ENCODE assay signal across 7 mouse cellular contexts in the genomic region with DNA sequence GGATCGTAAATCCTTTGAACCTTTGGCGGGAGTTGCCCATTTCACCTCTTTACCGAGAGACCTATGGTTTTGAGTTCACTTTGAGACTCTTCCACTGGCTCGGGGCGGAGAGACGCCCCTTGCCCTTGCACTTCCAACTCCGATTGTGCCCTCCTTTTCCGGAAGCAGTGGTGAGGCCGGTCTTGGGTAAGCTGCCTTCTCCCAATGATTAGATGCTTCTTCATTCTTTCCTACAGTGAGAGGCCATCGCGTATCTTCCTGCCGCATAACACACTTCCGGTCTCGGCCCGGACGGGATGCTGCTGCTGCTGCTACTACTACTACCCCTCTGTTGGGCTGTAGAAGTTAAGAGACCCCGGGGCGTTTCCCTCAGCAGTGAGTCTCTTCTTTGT. TPM values are rescaled to one million over a fixed set of nuclear protein-coding genes. Genes with fewer than 3 reads are reported as not detected.
DNase-seq lines count a peak whose midpoint lies in the region; ATAC-seq lines count a peak whose summit lies in the region.

No protein-coding gene starts in this region.

- no peak for ATAC-seq in embryonic facial prominence, embryonic 15.5 days (ENCODE audit: insufficient number of reproducible peaks, low FRiP score, low TSS enrichment, low read depth)
- peak; percentile 35; the same call in 1 of the 2 replicates for ATAC-seq in intestine, embryonic 15.5 days
- no peak for ATAC-seq in stomach, embryonic 16.5 days (ENCODE audit: insufficient read depth, low FRiP score)

- no peaks in the 10 kb centered on the region for H3K27me3 ChIP-seq in embryonic facial prominence, embryonic 15.5 days
- H3K27me3 ChIP-seq in intestine, embryonic 15.5 days (replicated peaks), result no peaks in the 10 kb centered on the region
- H3K27me3 ChIP-seq in stomach, embryonic 16.5 days (ENCODE audit: control insufficient read depth, insufficient read depth, low read length), result no peaks in the 10 kb centered on the region

- H3K9ac ChIP-seq in embryonic facial prominence, embryonic 15.5 days, result peak overlapping the region; percentile 62
- peak overlapping the region; percentile 55 for H3K9ac ChIP-seq in intestine, embryonic 15.5 days
- H3K9ac ChIP-seq in stomach, embryonic 16.5 days (ENCODE audit: low read length), result peak overlapping the region; percentile 69

- peak overlapping the region; percentile 80 for H3K4me2 ChIP-seq in embryonic facial prominence, embryonic 15.5 days (replicated peaks)
- peak overlapping the region; percentile 78 for H3K4me2 ChIP-seq in intestine, embryonic 15.5 days (replicated peaks)
- peak overlapping the region; percentile 76 for H3K4me2 ChIP-seq in stomach, embryonic 16.5 days (ENCODE audit: low read depth, low read length)

- H3K27ac ChIP-seq in embryonic facial prominence, embryonic 15.5 days (replicated peaks), result peak overlapping the region; percentile 72
- peak overlapping the region; percentile 64 for H3K27ac ChIP-seq in intestine, embryonic 15.5 days
- H3K27ac ChIP-seq in stomach, embryonic 16.5 days (ENCODE audit: low read length), result peak overlapping the region; percentile 69

- H3K4me1 ChIP-seq in embryonic facial prominence, embryonic 15.5 days, result peaks cover 29% of the 10 kb centered on the region
- H3K4me1 ChIP-seq in intestine, embryonic 15.5 days (replicated peaks), result peaks cover 25% of the 10 kb centered on the region
- H3K4me1 ChIP-seq in stomach, embryonic 16.5 days (ENCODE audit: control insufficient read depth, insufficient read depth, low read length), result peaks cover 15% of the 10 kb centered on the region

- peak overlapping the region; percentile 73 for H3K4me3 ChIP-seq in embryonic facial prominence, embryonic 15.5 days (replicated peaks)
- peak overlapping the region; percentile 64 for H3K4me3 ChIP-seq in intestine, embryonic 15.5 days (replicated peaks)
- peak overlapping the region; percentile 79 for H3K4me3 ChIP-seq in stomach, embryonic 16.5 days (replicated peaks; ENCODE audit: low read length)

- H3K9me3 ChIP-seq in embryonic facial prominence, embryonic 15.5 days (replicated peaks), result no peaks in the 10 kb centered on the region
- no peaks in the 10 kb centered on the region for H3K9me3 ChIP-seq in intestine, embryonic 15.5 days
- H3K9me3 ChIP-seq in stomach, embryonic 16.5 days (replicated peaks; ENCODE audit: control insufficient read depth, low read length), result no peaks in the 10 kb centered on the region

- peak; percentile 37 to 46 for DNase-seq in left cerebral cortex, adult 18-20 months (ENCODE audit: low spot score in 2 of 2)
- DNase-seq in left cerebral cortex, postnatal 4 days, result no peak
- peak; percentile 66 for DNase-seq in ZHBTc4 (ENCODE audit: low read depth, low spot score)
- peak; percentile 49 for DNase-seq in lung, postnatal 10 days

- intact Hi-C loops in left cerebral cortex, postnatal 4 days (cut with DNase I), result no loop called here

- WGBS in embryonic facial prominence, embryonic 15.5 days, result 0% methylated on average over 18 of the region's 18 CpGs
- WGBS in intestine, embryonic 15.5 days, result under 1% methylated on average over 18 of the region's 18 CpGs
- under 1% methylated on average over 18 of the region's 18 CpGs for WGBS in stomach, embryonic 16.5 days

- H3K36me3 ChIP-seq in embryonic facial prominence, embryonic 15.5 days, result peaks cover 41% of the 10 kb centered on the region
- H3K36me3 ChIP-seq in intestine, embryonic 15.5 days, result peaks cover 29% of the 10 kb centered on the region
- no peaks in the 10 kb centered on the region for H3K36me3 ChIP-seq in stomach, embryonic 16.5 days (ENCODE audit: control insufficient read depth, insufficient read depth, low read length)

RNA-seq across cellular contexts. Expression of a gene that starts 0.6 kb away (rescaled TPM):
- 10 to 100 TPM; 91.4 to 95.1 TPM for total RNA-seq in left cerebral cortex, adult 18-20 months (2021)
- total RNA-seq in left cerebral cortex, postnatal 4 days (2021), result 10 to 100 TPM; 89.6 to 95.2 TPM
- polyA plus RNA-seq in embryonic facial prominence, embryonic 15.5 days (2015; fragmentation: Nextera tagmentation; extraction: Ambion mirVana), result 116 and 118 TPM in 2 replicates
- 105 and 122 TPM in 2 replicates for polyA plus RNA-seq in intestine, embryonic 15.5 days (2015; fragmentation: Nextera tagmentation; extraction: Ambion mirVana)
- polyA plus RNA-seq in stomach, embryonic 16.5 days (2015; fragmentation: Nextera tagmentation; extraction: Ambion mirVana), result 102 TPM in 2 replicates

RNA-seq across cellular contexts. Expression of a gene that starts 0.7 kb away (rescaled TPM):
- total RNA-seq in left cerebral cortex, adult 18-20 months (2021), result 1 to 10 TPM; 8.1 TPM
- total RNA-seq in left cerebral cortex, postnatal 4 days (2021), result 1 to 10 TPM; 6.2 to 6.9 TPM
- 5.8 and 11.3 TPM in 2 replicates for polyA plus RNA-seq in embryonic facial prominence, embryonic 15.5 days (2015; fragmentation: Nextera tagmentation; extraction: Ambion mirVana)
- polyA plus RNA-seq in intestine, embryonic 15.5 days (2015; fragmentation: Nextera tagmentation; extraction: Ambion mirVana), result 0.25 and 0.50 TPM in 2 replicates
- 0.53 and 0.59 TPM in 2 replicates for polyA plus RNA-seq in stomach, embryonic 16.5 days (2015; fragmentation: Nextera tagmentation; extraction: Ambion mirVana)

RNA-seq across cellular contexts. Expression of a gene that starts 13.9 kb away (rescaled TPM):
- total RNA-seq in left cerebral cortex, adult 18-20 months (2021), result 1 to 10 TPM; 3.7 to 4.0 TPM
- total RNA-seq in left cerebral cortex, postnatal 4 days (2021), result 1 to 10 TPM in 1 of 2 experiments, under 1 TPM in 1; 0.90 to 1.4 TPM
- polyA plus RNA-seq in embryonic facial prominence, embryonic 15.5 days (2015; fragmentation: Nextera tagmentation; extraction: Ambion mirVana), result 1.4 and 1.8 TPM in 2 replicates
- polyA plus RNA-seq in intestine, embryonic 15.5 days (2015; fragmentation: Nextera tagmentation; extraction: Ambion mirVana), result 1.6 and 1.7 TPM in 2 replicates
- polyA plus RNA-seq in stomach, embryonic 16.5 days (2015; fragmentation: Nextera tagmentation; extraction: Ambion mirVana), result 6.1 and 6.2 TPM in 2 replicates

RNA-seq across cellular contexts. Expression of a gene that starts 39.9 kb away (rescaled TPM):
- total RNA-seq in left cerebral cortex, adult 18-20 months (2021), result 10 to 100 TPM; 10.7 to 12.9 TPM
- 1 to 10 TPM; 1.9 to 2.4 TPM for total RNA-seq in left cerebral cortex, postnatal 4 days (2021)
- 4.4 and 5.3 TPM in 2 replicates for polyA plus RNA-seq in embryonic facial prominence, embryonic 15.5 days (2015; fragmentation: Nextera tagmentation; extraction: Ambion mirVana)
- 4.0 and 4.3 TPM in 2 replicates for polyA plus RNA-seq in intestine, embryonic 15.5 days (2015; fragmentation: Nextera tagmentation; extraction: Ambion mirVana)
- polyA plus RNA-seq in stomach, embryonic 16.5 days (2015; fragmentation: Nextera tagmentation; extraction: Ambion mirVana), result 10.4 and 11.8 TPM in 2 replicates

RNA-seq across cellular contexts. Expression of a gene that starts 47.6 kb away (rescaled TPM):
- total RNA-seq in left cerebral cortex, adult 18-20 months (2021), result 10 to 100 TPM; 13.1 to 14.1 TPM
- total RNA-seq in left cerebral cortex, postnatal 4 days (2021), result 10 to 100 TPM; 11.8 to 12.6 TPM
- 5.8 and 6.5 TPM in 2 replicates for polyA plus RNA-seq in embryonic facial prominence, embryonic 15.5 days (2015; fragmentation: Nextera tagmentation; extraction: Ambion mirVana)
- 5.2 and 5.7 TPM in 2 replicates for polyA plus RNA-seq in intestine, embryonic 15.5 days (2015; fragmentation: Nextera tagmentation; extraction: Ambion mirVana)
- 5.6 and 6.0 TPM in 2 replicates for polyA plus RNA-seq in stomach, embryonic 16.5 days (2015; fragmentation: Nextera tagmentation; extraction: Ambion mirVana)
